Mouse (Mus musculus) lung, postnatal 0 days (tissue): ENCODE data around the gene Serp1.

Experiments used
- CTCF ChIP-seq: IDR thresholded peaks from 2 replicates; pipeline ENCODE4 v1.5.1; 2016; ENCODE audit warnings: antibody characterized with exemption, mild to moderate bottlenecking
- EP300 ChIP-seq: IDR thresholded peaks from 2 replicates; pipeline ENCODE4 v1.6.1; 2016; ENCODE audit warnings: antibody characterized with exemption, mild to moderate bottlenecking, control low read depth

GRCm38 (mm10) chr3:58518962-58519361, 6.7 kb downstream of the Serp1 start:
- no peak for TF ChIP-seq CTCF
- TF ChIP-seq EP300: no peak
